8 mouse cellular contexts compared by ENCODE assay signal in the genomic region with DNA sequence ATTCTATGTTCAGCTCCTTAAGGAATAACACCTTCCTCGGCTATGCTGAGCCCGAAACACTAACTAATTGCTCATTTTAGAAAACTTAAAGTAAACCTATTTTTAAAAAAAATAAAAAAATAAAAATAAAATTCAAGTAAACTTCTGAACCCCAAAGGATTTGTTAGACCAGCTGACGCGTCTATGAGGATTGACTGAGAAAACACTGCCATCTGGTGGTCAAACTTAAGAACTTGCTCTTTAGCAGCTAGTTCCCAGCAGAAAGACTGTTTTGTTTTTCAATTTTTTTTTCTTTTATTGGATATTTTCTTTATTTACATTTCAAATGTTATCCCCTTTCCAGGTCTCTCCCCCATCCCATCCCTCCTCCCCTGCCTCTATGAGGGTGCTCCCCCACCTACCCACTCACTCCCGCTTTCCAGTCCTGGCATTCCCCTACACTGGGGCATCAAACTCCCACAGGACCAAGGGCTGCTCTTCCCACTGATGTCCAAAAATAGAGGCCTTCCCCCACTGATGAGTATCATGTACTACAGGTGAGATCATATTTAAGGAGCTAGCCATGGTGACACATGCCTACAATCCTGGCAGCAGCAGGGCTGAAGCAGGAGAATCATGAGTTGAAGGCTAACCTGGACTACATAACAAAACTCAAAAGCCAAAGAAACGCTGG. TPM values are rescaled to one million over a fixed set of nuclear protein-coding genes. Genes with fewer than 3 reads are reported as not detected.
DNase-seq lines count a peak whose midpoint lies in the region; ATAC-seq and TF ChIP-seq lines count a peak whose summit lies in the region.

No protein-coding gene starts in this region.

- 33% methylated on average over 6 of the region's 6 CpGs for WGBS in hindbrain, embryonic 13.5 days
- WGBS in hindbrain, embryonic 12.5 days, result 26% methylated on average over 6 of the region's 6 CpGs
- 23% methylated on average over 6 of the region's 6 CpGs for WGBS in intestine, embryonic 15.5 days
- 26% methylated on average over 6 of the region's 6 CpGs for WGBS in neural tube, embryonic 15.5 days

- peak; percentile 34 to 72; a peak in 3 of 4 replicates for TF ChIP-seq CTCF in CH12.LX (conservative IDR thresholded peaks at IDR 0.05 in 1 of 2, IDR thresholded peaks at IDR 0.05 in 1 of 2; ENCODE audit: low read depth in 2 of 2, low read length in 2 of 2)

- peak; percentile 61 for DNase-seq in CH12.LX (ENCODE audit: extremely low read depth)
- DNase-seq in brain, embryonic 18.5 days (ENCODE audit: low read depth, low spot score), result peak; percentile 36
- no peak for DNase-seq in spleen, adult 12 weeks (ENCODE audit: low spot score)
- no peak for DNase-seq in frontal cortex, postnatal 14 days (ENCODE audit: low spot score in 2 of 2)

- H3K9ac ChIP-seq in hindbrain, embryonic 13.5 days, result no peak overlapping the region
- H3K9ac ChIP-seq in hindbrain, embryonic 12.5 days, result no peak overlapping the region
- no peak overlapping the region for H3K9ac ChIP-seq in CH12.LX (ENCODE audit: insufficient read depth, low read depth)
- H3K9ac ChIP-seq in intestine, embryonic 15.5 days, result no peak overlapping the region
- H3K9ac ChIP-seq in neural tube, embryonic 15.5 days (replicated peaks), result no peak overlapping the region

- H3K79me2 ChIP-seq in CH12.LX (replicated peaks; ENCODE audit: control insufficient read depth, extremely low read depth, insufficient read depth, poor library complexity, severe bottlenecking), result no peaks in the 10 kb centered on the region

- no peak for TF ChIP-seq EP300 in CH12.LX (IDR thresholded peaks at IDR 0.05; ENCODE audit: low read length)

- H3K36me3 ChIP-seq in hindbrain, embryonic 13.5 days, result no peaks in the 10 kb centered on the region
- no peaks in the 10 kb centered on the region for H3K36me3 ChIP-seq in hindbrain, embryonic 12.5 days
- no peaks in the 10 kb centered on the region for H3K36me3 ChIP-seq in CH12.LX (replicated peaks in 1 of 2; ENCODE audit: control insufficient read depth in 1 of 2, insufficient read depth in 1 of 2, low read length in 1 of 2)
- H3K36me3 ChIP-seq in intestine, embryonic 15.5 days, result no peaks in the 10 kb centered on the region
- no peaks in the 10 kb centered on the region for H3K36me3 ChIP-seq in neural tube, embryonic 15.5 days

- in situ Hi-C loops in CH12.LX (cut with MboI; ENCODE audit: low pct_ligation_motif_present, low pct_unique_long_range_greater_than_20kb, low sequenced_read_pairs), result no loop called here

- ATAC-seq in hindbrain, embryonic 13.5 days (ENCODE audit: low FRiP score), result 0 out of 2 replicates have a peak, but pooled peaks have one; percentile 63
- ATAC-seq in hindbrain, embryonic 12.5 days (ENCODE audit: low FRiP score), result no peak; the same call in 1 of the 2 replicates
- peak; percentile 49; the same call in 1 of the 2 replicates for ATAC-seq in intestine, embryonic 15.5 days
- ATAC-seq in neural tube, embryonic 15.5 days (ENCODE audit: low FRiP score), result 0 out of 2 replicates have a peak, but pooled peaks have one; percentile 41

- TF ChIP-seq RAD21 in CH12.LX (IDR thresholded peaks at IDR 0.05; ENCODE audit: low read depth, low read length), result peak; percentile 72

- H3K9me3 ChIP-seq in hindbrain, embryonic 13.5 days, result no peaks in the 10 kb centered on the region
- no peaks in the 10 kb centered on the region for H3K9me3 ChIP-seq in hindbrain, embryonic 12.5 days (replicated peaks)
- H3K9me3 ChIP-seq in CH12.LX (replicated peaks; ENCODE audit: low read length), result no peaks in the 10 kb centered on the region
- H3K9me3 ChIP-seq in intestine, embryonic 15.5 days, result no peaks in the 10 kb centered on the region
- no peaks in the 10 kb centered on the region for H3K9me3 ChIP-seq in neural tube, embryonic 15.5 days (replicated peaks)

- H3K4me1 ChIP-seq in hindbrain, embryonic 13.5 days (replicated peaks), result no peaks in the 10 kb centered on the region
- no peaks in the 10 kb centered on the region for H3K4me1 ChIP-seq in hindbrain, embryonic 12.5 days
- no peaks in the 10 kb centered on the region for H3K4me1 ChIP-seq in CH12.LX (ENCODE audit: control insufficient read depth in 1 of 2, insufficient read depth in 2 of 2)
- H3K4me1 ChIP-seq in intestine, embryonic 15.5 days (replicated peaks), result no peaks in the 10 kb centered on the region
- H3K4me1 ChIP-seq in neural tube, embryonic 15.5 days, result no peaks in the 10 kb centered on the region

- TF ChIP-seq POLR2A in CH12.LX (IDR thresholded peaks at IDR 0.05; ENCODE audit: low read depth, low read length), result no peak

- H3K4me2 ChIP-seq in hindbrain, embryonic 13.5 days, result no peak overlapping the region
- H3K4me2 ChIP-seq in hindbrain, embryonic 12.5 days (replicated peaks), result no peak overlapping the region
- no peak overlapping the region for H3K4me2 ChIP-seq in CH12.LX (ENCODE audit: insufficient read depth, low read depth, poor library complexity, severe bottlenecking)
- H3K4me2 ChIP-seq in intestine, embryonic 15.5 days (replicated peaks), result no peak overlapping the region
- H3K4me2 ChIP-seq in neural tube, embryonic 15.5 days, result no peak overlapping the region

- no peak overlapping the region for H3K4me3 ChIP-seq in hindbrain, embryonic 13.5 days
- H3K4me3 ChIP-seq in hindbrain, embryonic 12.5 days, result no peak overlapping the region
- no peak overlapping the region for H3K4me3 ChIP-seq in CH12.LX (replicated peaks in 1 of 3; ENCODE audit: low read depth in 2 of 3, low read length in 2 of 3, poor library complexity in 1 of 3)
- H3K4me3 ChIP-seq in intestine, embryonic 15.5 days (replicated peaks), result no peak overlapping the region
- no peak overlapping the region for H3K4me3 ChIP-seq in neural tube, embryonic 15.5 days (replicated peaks)

- H3K27ac ChIP-seq in hindbrain, embryonic 13.5 days, result no peak overlapping the region
- H3K27ac ChIP-seq in hindbrain, embryonic 12.5 days, result no peak overlapping the region
- no peak overlapping the region for H3K27ac ChIP-seq in CH12.LX (ENCODE audit: insufficient read depth, low read depth)
- H3K27ac ChIP-seq in intestine, embryonic 15.5 days, result no peak overlapping the region
- H3K27ac ChIP-seq in neural tube, embryonic 15.5 days (replicated peaks), result no peak overlapping the region

- dilution Hi-C loops in CH12.LX (cut with MboI; ENCODE audit: extremely low pct_ligation_motif_present, extremely low pct_unique_long_range_greater_than_20kb, low sequenced_read_pairs), result no loop called here

- H3K27me3 ChIP-seq in hindbrain, embryonic 13.5 days, result 0 out of 2 replicates have a peak, but pooled peaks cover 7% of the 10 kb centered on the region
- no peaks in the 10 kb centered on the region for H3K27me3 ChIP-seq in hindbrain, embryonic 12.5 days
- no peaks in the 10 kb centered on the region for H3K27me3 ChIP-seq in CH12.LX (replicated peaks)
- no peaks in the 10 kb centered on the region for H3K27me3 ChIP-seq in intestine, embryonic 15.5 days (replicated peaks)
- no peaks in the 10 kb centered on the region for H3K27me3 ChIP-seq in neural tube, embryonic 15.5 days (replicated peaks)

TF ChIP-seq in CH12.LX, 34 proteins besides CTCF, POLR2A, EP300 and RAD21:
- TF ChIP-seq ZNF384 (IDR thresholded peaks at IDR 0.05; ENCODE audit: low read depth, low read length), result peak; percentile 47
- TF ChIP-seq SMC3 (IDR thresholded peaks at IDR 0.05; ENCODE audit: low read depth, low read length), result peak; percentile 59
- no peak for TF ChIP-seq PAX5 (IDR thresholded peaks at IDR 0.05; ENCODE audit: low read length)
TF ChIP-seq in CH12.LX: peak in this region for 2.

RNA-seq across cellular contexts. Expression of a gene that starts 3.0 kb away (rescaled TPM):
- not detected in 2 replicates for polyA plus RNA-seq in hindbrain, embryonic 13.5 days (2015; fragmentation: Nextera tagmentation; extraction: Ambion mirVana)
- polyA plus RNA-seq in hindbrain, embryonic 12.5 days (2016; fragmentation: Nextera tagmentation; extraction: Ambion mirVana), result not detected in 2 replicates
- total RNA-seq in CH12.LX (2012; rRNA removed), result not detected in 2 replicates
- total RNA-seq in CH12.LX (2014; rRNA removed), result not detected in 2 replicates
- not detected in 2 replicates for polyA plus RNA-seq in CH12.LX (2012; ENCODE audit: insufficient read length, low read depth)
- not detected in 2 replicates for polyA plus RNA-seq in intestine, embryonic 15.5 days (2015; fragmentation: Nextera tagmentation; extraction: Ambion mirVana)
- not detected in 2 replicates for polyA plus RNA-seq in neural tube, embryonic 15.5 days (2015; fragmentation: Nextera tagmentation; extraction: Ambion mirVana)

RNA-seq across cellular contexts. Expression of a gene that starts 20.3 kb away (rescaled TPM):
- polyA plus RNA-seq in hindbrain, embryonic 13.5 days (2015; fragmentation: Nextera tagmentation; extraction: Ambion mirVana), result 105 and 106 TPM in 2 replicates
- 78.5 and 95.1 TPM in 2 replicates for polyA plus RNA-seq in hindbrain, embryonic 12.5 days (2016; fragmentation: Nextera tagmentation; extraction: Ambion mirVana)
- total RNA-seq in CH12.LX (2012; rRNA removed) (12.3 and 13.6 TPM in 2 replicates), CH12.LX (2014; rRNA removed) (29.3 and 38.3 TPM in 2 replicates)
- polyA plus RNA-seq in CH12.LX (2012; ENCODE audit: insufficient read length, low read depth), result 87.3 and 96.2 TPM in 2 replicates
- polyA plus RNA-seq in intestine, embryonic 15.5 days (2015; fragmentation: Nextera tagmentation; extraction: Ambion mirVana), result 64.0 and 69.8 TPM in 2 replicates
- polyA plus RNA-seq in neural tube, embryonic 15.5 days (2015; fragmentation: Nextera tagmentation; extraction: Ambion mirVana), result 127 and 148 TPM in 2 replicates

RNA-seq across cellular contexts. Expression of a gene that starts 56.7 kb away (rescaled TPM):
- polyA plus RNA-seq in hindbrain, embryonic 13.5 days (2015; fragmentation: Nextera tagmentation; extraction: Ambion mirVana), result 7.4 and 9.9 TPM in 2 replicates
- polyA plus RNA-seq in hindbrain, embryonic 12.5 days (2016; fragmentation: Nextera tagmentation; extraction: Ambion mirVana), result 17.7 and 19.2 TPM in 2 replicates
- 35.9 and 39.0 TPM in 2 replicates for total RNA-seq in CH12.LX (2012; rRNA removed)
- total RNA-seq in CH12.LX (2014; rRNA removed), result 23.4 and 25.5 TPM in 2 replicates
- polyA plus RNA-seq in CH12.LX (2012; ENCODE audit: insufficient read length, low read depth), result 23.3 and 26.3 TPM in 2 replicates
- polyA plus RNA-seq in intestine, embryonic 15.5 days (2015; fragmentation: Nextera tagmentation; extraction: Ambion mirVana), result 13.0 and 13.7 TPM in 2 replicates
- polyA plus RNA-seq in neural tube, embryonic 15.5 days (2015; fragmentation: Nextera tagmentation; extraction: Ambion mirVana), result 5.9 and 8.5 TPM in 2 replicates

Comparison
In these comparisons a context has a peak if more than half of its experiments do, and no peak if none do; other contexts are left out.
1. DNase-seq: peak in CH12.LX (single experiment) and brain, embryonic 18.5 days (single experiment); none in spleen, adult 12 weeks (single experiment) and frontal cortex, postnatal 14 days (0 of 2).